Mouse (Mus musculus): Measurements from ENCODE around the gene Wwp2. TPM values are rescaled to one million over a fixed set of nuclear protein-coding genes. Genes with fewer than 3 reads are reported as not detected.
A peak's percentile ranks its signal among the peaks of the same experiment; 100 is the strongest.

Wwp2 gene
- polyA plus RNA-seq, 1 experiment = 44.0 TPM

DNA sequence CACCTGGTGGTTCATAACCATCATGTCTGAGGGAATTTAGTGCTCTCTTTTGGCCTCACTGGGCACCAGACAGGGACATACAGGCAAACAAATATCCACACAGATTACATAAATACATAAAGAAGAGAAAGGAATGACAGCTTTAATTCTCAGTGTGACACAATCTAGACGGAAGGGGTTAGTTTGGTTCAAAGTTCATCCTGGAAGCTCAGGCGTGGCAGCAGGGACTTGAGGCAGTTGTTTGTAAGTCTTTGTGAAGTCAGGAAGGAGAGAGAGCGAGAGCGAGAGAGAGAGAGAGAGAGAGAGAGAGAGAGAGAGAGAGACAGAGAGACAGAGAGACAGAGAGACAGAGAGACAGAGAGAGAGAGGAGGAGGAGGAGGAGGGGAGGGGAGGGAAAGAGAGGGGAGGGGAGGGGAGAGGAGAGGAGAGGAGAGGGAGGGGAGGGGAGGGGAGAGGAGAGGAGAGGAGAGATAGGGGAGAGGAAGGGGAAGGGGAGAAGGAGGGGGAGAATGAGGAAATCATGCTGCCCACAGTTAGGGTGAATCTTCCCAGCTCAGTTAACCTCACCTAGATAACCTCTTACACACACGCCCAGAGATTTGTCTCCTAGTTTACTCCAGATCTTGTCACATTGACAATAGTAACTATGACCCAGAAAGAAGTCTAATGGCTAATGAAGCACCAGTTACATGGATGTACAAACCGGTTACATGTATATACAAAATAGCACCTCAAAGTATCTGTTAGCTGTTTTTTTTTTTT, 158.0 kb downstream of the Wwp2 start:
- 69% methylated on average over 6 of the region's 6 CpGs for WGBS
- no peak overlapping the region for H3K27ac ChIP-seq (ENCODE audit: insufficient read depth, low read depth, low read length)
- H3K4me3 ChIP-seq (ENCODE audit: insufficient read depth, low read depth, low read length) = no peak overlapping the region
- no peaks in the 10 kb centered on the region for H3K27me3 ChIP-seq (replicated peaks; ENCODE audit: control insufficient read depth, insufficient read depth, low read length)
- TF ChIP-seq CTCF (conservative IDR thresholded peaks at IDR 0.05; ENCODE audit: insufficient read depth, insufficient read length, low read depth, low read length) (no peak), POLR2A (IDR thresholded peaks at IDR 0.05; ENCODE audit: low read depth, low read length) (no peak)
- H3K4me1 ChIP-seq (ENCODE audit: control insufficient read depth, insufficient read depth, low read length) = no peaks in the 10 kb centered on the region
- DNase-seq = no peak
- H3K36me3 ChIP-seq (ENCODE audit: control insufficient read depth, insufficient read depth, low read length) = no peaks in the 10 kb centered on the region

DNA sequence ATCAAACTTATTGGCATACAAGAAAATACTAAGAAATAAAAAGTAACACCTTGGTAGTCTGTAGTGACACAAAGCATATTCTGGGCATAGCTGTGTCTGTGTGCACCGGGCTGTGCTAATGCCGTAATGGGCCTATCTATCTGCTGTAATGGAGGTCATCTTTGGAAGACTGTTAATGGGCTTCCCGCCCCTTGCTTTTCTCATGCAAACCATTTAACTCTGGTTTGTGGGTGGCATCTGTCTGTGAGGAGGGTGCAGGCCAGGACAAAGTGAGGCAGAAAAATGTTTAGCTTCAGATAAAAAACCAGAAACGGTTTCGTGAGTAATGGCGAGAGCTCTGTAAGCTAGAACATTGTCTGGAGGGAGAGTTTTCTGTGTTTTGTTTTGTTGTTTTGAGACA, 158.7 kb downstream of the Wwp2 start:
- Histone ChIP-seq H3K27me3 (replicated peaks; ENCODE audit: control insufficient read depth, insufficient read depth, low read length) (no peaks in the 10 kb centered on the region), H3K4me3 (ENCODE audit: insufficient read depth, low read depth, low read length) (no peak overlapping the region)
- 75% methylated on average over 6 of the region's 6 CpGs for WGBS

DNA sequence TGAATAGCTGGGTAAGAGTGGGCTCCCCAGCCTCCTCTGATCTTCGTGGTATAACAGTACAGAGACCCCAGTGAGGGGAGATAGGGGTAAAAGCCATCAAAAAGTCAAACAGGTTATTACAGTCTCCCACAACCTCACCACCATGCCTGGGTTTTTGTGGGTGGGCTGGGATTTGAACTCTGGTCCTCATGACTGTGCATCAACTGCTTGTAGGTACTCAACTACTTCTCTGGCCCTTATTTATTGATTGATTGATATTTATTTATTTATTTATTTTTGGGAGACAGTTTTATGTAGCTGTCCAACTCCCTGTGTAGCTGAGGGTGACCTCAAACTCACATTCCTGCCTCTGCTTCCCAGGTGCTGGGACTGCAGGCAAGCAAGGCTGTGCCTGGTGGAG, 161.6 kb downstream of the Wwp2 start:
- no peak overlapping the region for H3K27ac ChIP-seq (ENCODE audit: insufficient read depth, low read depth, low read length)
- H3K4me1 ChIP-seq (ENCODE audit: control insufficient read depth, insufficient read depth, low read length) = no peaks in the 10 kb centered on the region
- H3K27me3 ChIP-seq (replicated peaks; ENCODE audit: control insufficient read depth, insufficient read depth, low read length) = no peaks in the 10 kb centered on the region
- TF ChIP-seq CTCF (conservative IDR thresholded peaks at IDR 0.05; ENCODE audit: insufficient read depth, insufficient read length, low read depth, low read length) = no peak
- TF ChIP-seq POLR2A (IDR thresholded peaks at IDR 0.05; ENCODE audit: low read depth, low read length) = no peak
- H3K4me3 ChIP-seq (ENCODE audit: insufficient read depth, low read depth, low read length) = no peak overlapping the region
- DNase-seq = no peak
- H3K36me3 ChIP-seq (ENCODE audit: control insufficient read depth, insufficient read depth, low read length) = no peaks in the 10 kb centered on the region
- WGBS = 47% methylated on average over 1 of the region's 1 CpGs

More for the DNA sequence above, 158.7 kb downstream of the Wwp2 start:
- no peak for DNase-seq
- Histone ChIP-seq H3K27ac (ENCODE audit: insufficient read depth, low read depth, low read length) (no peak overlapping the region), H3K4me1 (ENCODE audit: control insufficient read depth, insufficient read depth, low read length) (no peaks in the 10 kb centered on the region), H3K36me3 (ENCODE audit: control insufficient read depth, insufficient read depth, low read length) (no peaks in the 10 kb centered on the region)
- TF ChIP-seq CTCF (conservative IDR thresholded peaks at IDR 0.05; ENCODE audit: insufficient read depth, insufficient read length, low read depth, low read length) (no peak), POLR2A (IDR thresholded peaks at IDR 0.05; ENCODE audit: low read depth, low read length) (no peak)

DNA sequence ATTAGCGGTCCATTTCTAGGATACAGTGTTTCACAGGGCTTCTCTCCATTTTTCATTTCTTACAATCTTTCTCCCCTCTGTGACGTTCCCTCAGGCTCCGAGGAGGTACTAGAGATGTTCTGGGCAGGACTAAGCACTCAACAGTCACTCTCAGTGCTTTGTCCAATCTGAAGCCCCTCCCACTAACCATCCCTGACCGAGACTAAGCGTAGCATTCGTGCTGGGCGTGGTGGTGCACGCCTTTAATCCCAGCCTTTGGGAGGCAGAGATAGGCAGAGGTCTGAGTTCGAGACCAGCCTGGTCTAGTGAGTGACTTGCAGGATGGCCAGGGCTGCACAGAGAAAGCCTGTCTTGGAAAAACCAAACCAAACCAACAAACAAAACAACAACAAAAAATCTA, 163.5 kb downstream of the Wwp2 start:
- WGBS = 85% methylated on average over 9 of the region's 9 CpGs
- no peak for TF ChIP-seq CTCF (conservative IDR thresholded peaks at IDR 0.05; ENCODE audit: insufficient read depth, insufficient read length, low read depth, low read length)
- no peak for TF ChIP-seq POLR2A (IDR thresholded peaks at IDR 0.05; ENCODE audit: low read depth, low read length)
- Histone ChIP-seq H3K4me3 (ENCODE audit: insufficient read depth, low read depth, low read length) (no peak overlapping the region), H3K36me3 (ENCODE audit: control insufficient read depth, insufficient read depth, low read length) (no peaks in the 10 kb centered on the region), H3K4me1 (ENCODE audit: control insufficient read depth, insufficient read depth, low read length) (no peaks in the 10 kb centered on the region), H3K27ac (ENCODE audit: insufficient read depth, low read depth, low read length) (no peak overlapping the region), H3K27me3 (replicated peaks; ENCODE audit: control insufficient read depth, insufficient read depth, low read length) (no peaks in the 10 kb centered on the region)
- no peak for DNase-seq

DNA sequence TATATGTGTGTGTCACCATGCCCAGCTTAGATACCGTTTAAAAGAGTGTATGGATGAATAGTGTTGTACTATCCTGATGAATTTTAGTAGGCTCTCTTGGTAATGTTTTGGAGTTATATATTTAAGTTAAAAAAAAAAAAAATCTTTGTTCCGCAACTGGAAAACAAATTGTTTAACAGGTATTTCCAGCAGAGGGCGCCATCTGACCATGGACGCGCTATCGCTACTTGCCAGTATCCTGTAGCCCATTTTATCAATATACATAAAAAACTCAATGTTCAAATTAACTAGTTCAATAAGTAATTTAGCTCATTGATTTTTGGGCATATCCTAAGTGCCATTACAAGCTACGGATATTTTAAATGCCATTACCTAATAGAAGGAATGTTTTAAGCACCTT, 166.9 kb downstream of the Wwp2 start:
- peak; percentile 58 for DNase-seq
- Histone ChIP-seq H3K27ac (ENCODE audit: insufficient read depth, low read depth, low read length) (no peak overlapping the region), H3K36me3 (ENCODE audit: control insufficient read depth, insufficient read depth, low read length) (no peaks in the 10 kb centered on the region), H3K4me1 (ENCODE audit: control insufficient read depth, insufficient read depth, low read length) (no peaks in the 10 kb centered on the region), H3K4me3 (ENCODE audit: insufficient read depth, low read depth, low read length) (no peak overlapping the region), H3K27me3 (replicated peaks; ENCODE audit: control insufficient read depth, insufficient read depth, low read length) (no peaks in the 10 kb centered on the region)
- TF ChIP-seq POLR2A (IDR thresholded peaks at IDR 0.05; ENCODE audit: low read depth, low read length) (no peak), CTCF (conservative IDR thresholded peaks at IDR 0.05; ENCODE audit: insufficient read depth, insufficient read length, low read depth, low read length) (peak; percentile 82)
- 3% methylated on average over 7 of the region's 7 CpGs for WGBS

Other genes with a start within 250 kb of the Wwp2 start
- gene Nfat5, start 142.9 kb upstream of the Wwp2 start, polyA plus RNA-seq (2012; rRNA removed) = 26.0 and 26.1 TPM in 2 replicates
- 41.0 and 42.9 TPM in 2 replicates for gene Nqo1, start 33.2 kb upstream of the Wwp2 start, polyA plus RNA-seq (2012; rRNA removed)
- 23.1 and 25.6 TPM in 2 replicates for gene Nob1, start 11.3 kb upstream of the Wwp2 start, polyA plus RNA-seq (2012; rRNA removed)
- 44.3 and 56.9 TPM in 2 replicates for gene Psmd7, start 152.1 kb downstream of the Wwp2 start, polyA plus RNA-seq (2012; rRNA removed)

All from kidney, adult 2 months (tissue).